Mouse (Mus musculus): ENCODE results near the gene Rnf186.

Rnf186 gene

GRCm38 (mm10) chr4:139013281-139013680 is 46.4 kb downstream of the Rnf186 start:
- no peak for DNase-seq (ENCODE audit: low read depth, low spot score)

- no peak for DNase-seq (ENCODE audit: low read depth, low spot score)
Observed at GRCm38 (mm10) chr4:139014793-139015192, 47.9 kb downstream of the Rnf186 start.

Measured in forelimb bud, embryonic 11.5 days (tissue).